Mouse (Mus musculus) hindbrain, postnatal 0 days (tissue): ENCODE results near the gene Eif2s3x. TPM values are rescaled to one million over a fixed set of nuclear protein-coding genes. Genes with fewer than 3 reads are reported as not detected.

Experiments used
- ATAC-seq: fragments of 200-750 bp; cut with Nextera tagmentation; 2 replicates; pipeline ENCODE4 v1.8.0; 2017; ENCODE audit warnings: mild to moderate bottlenecking, moderate TSS enrichment, moderate library complexity
- DNase-seq: peaks from one replicate; pipeline ENCODE4 v3.0.0-alpha.2; 2015; ENCODE audit warnings: low spot score
- H3K27ac ChIP-seq: fragments of 300-500 bp; sonication (generic); 2 replicates; pipeline ENCODE4 v1.5.1; 2014; ENCODE audit warnings: mild to moderate bottlenecking
- H3K27me3 ChIP-seq: fragments of 300-500 bp; sonication (generic); 2 replicates; pipeline ENCODE4 v1.6.1; 2014; ENCODE audit warnings: low read length, mixed read lengths; ENCODE audit not compliant: insufficient read depth
- H3K36me3 ChIP-seq: fragments of 300-500 bp; sonication (generic); 2 replicates; pipeline ENCODE4 v1.6.1; 2014; ENCODE audit warnings: low read length, mixed read lengths; ENCODE audit not compliant: insufficient read depth
- H3K4me1 ChIP-seq: fragments of 300-500 bp; sonication (generic); 2 replicates; pipeline ENCODE4 v1.6.1; 2014; ENCODE audit warnings: antibody characterized with exemption, low read length, mixed read lengths; ENCODE audit not compliant: insufficient read depth
- H3K4me2 ChIP-seq: fragments of 300-500 bp; sonication (generic); 2 replicates; pipeline ENCODE4 v1.6.1; 2014; ENCODE audit warnings: low read depth, mild to moderate bottlenecking, low read length, moderate library complexity, mixed read lengths
- H3K4me3 ChIP-seq: fragments of 300-500 bp; sonication (generic); 2 replicates; pipeline ENCODE4 v1.5.1; 2014; ENCODE audit warnings: low read length
- H3K9ac ChIP-seq: fragments of 300-500 bp; sonication (generic); replicated peaks from 2 replicates; pipeline ENCODE4 v1.6.1; 2014; ENCODE audit warnings: mild to moderate bottlenecking, low read length, moderate library complexity, mixed read lengths
- H3K9me3 ChIP-seq: fragments of 300-500 bp; sonication (generic); 2 replicates; pipeline ENCODE4 v1.6.1; 2016; ENCODE audit warnings: low read length, mixed read lengths
- CTCF ChIP-seq: IDR thresholded peaks from 2 replicates; pipeline ENCODE4 v1.5.1; 2016; ENCODE audit warnings: antibody characterized with exemption, control low read depth, low read depth
- WGBS: fragments of 180-500 bp; shearing (Covaris S2); extraction: QIAGEN DNeasy Blood & Tissue Kit; methylation state at CpG from one replicate; pipeline ENCODE4 v1.1.7; 2014; 5-methylcytosine and 5-hydroxymethylcytosine counted together
- polyA plus RNA-seq: library from polyadenylated mRNA; unstranded; fragments of >200 nt; fragmentation: Nextera tagmentation; extraction: Ambion mirVana; gene quantifications from 2 replicates; pipeline ENCODE4 v1.2.1, GENCODE M21; 2015
- total RNA-seq: library from RNA; depleted of rRNA; stranded (reverse); fragments of >200 nt; gene quantifications from 2 replicates; pipeline ENCODE4 v1.2.3, GENCODE M21; 2014; rRNA removed

Eif2s3x gene
- total and polyA plus RNA-seq, 2 experiments from 2014 or later = 88.1 to 179 TPM

GRCm38 (mm10) chrX:94169348-94169747 is 43.3 kb downstream of the Eif2s3x start:
- no peak for ATAC-seq

GRCm38 (mm10) chrX:94152251-94152830 is 60.3 kb downstream of the Eif2s3x start:
- DNase-seq (no peak), ATAC-seq (no peak)
- no peak for TF ChIP-seq CTCF
- Histone ChIP-seq H3K4me1 (no peaks in the 10 kb centered on the region), H3K4me3 (no peak overlapping the region), H3K9ac (no peak overlapping the region), H3K27ac (no peak overlapping the region), H3K27me3 (peaks cover 10% of the 10 kb centered on the region; the same call in 1 of the 2 replicates), H3K4me2 (no peak overlapping the region), H3K9me3 (no peaks in the 10 kb centered on the region), H3K36me3 (no peaks in the 10 kb centered on the region)
- 38% methylated on average over 11 of the region's 11 CpGs for WGBS

More at GRCm38 (mm10) chrX:94169348-94169747, 43.3 kb downstream of the Eif2s3x start:
- Histone ChIP-seq H3K4me3 (no peak overlapping the region), H3K27me3 (peaks cover 3% of the 10 kb centered on the region; the same call in 1 of the 2 replicates), H3K36me3 (no peaks in the 10 kb centered on the region), H3K9ac (no peak overlapping the region), H3K27ac (no peak overlapping the region), H3K9me3 (no peaks in the 10 kb centered on the region), H3K4me1 (no peaks in the 10 kb centered on the region), H3K4me2 (no peak overlapping the region)
- no peak for TF ChIP-seq CTCF
- no peak for DNase-seq
- WGBS = 81% methylated on average over 6 of the region's 6 CpGs

GRCm38 (mm10) chrX:94150471-94150870 is 62.2 kb downstream of the Eif2s3x start:
- Histone ChIP-seq H3K4me3 (no peak overlapping the region), H3K27me3 (peaks cover 10% of the 10 kb centered on the region; the same call in 1 of the 2 replicates), H3K4me1 (no peaks in the 10 kb centered on the region), H3K4me2 (no peak overlapping the region), H3K9ac (no peak overlapping the region), H3K36me3 (no peaks in the 10 kb centered on the region), H3K9me3 (no peaks in the 10 kb centered on the region), H3K27ac (no peak overlapping the region)
- DNase-seq = no peak
- no peak for TF ChIP-seq CTCF
- no peak for ATAC-seq
- WGBS = 81% methylated on average over 19 of the region's 19 CpGs

GRCm38 (mm10) chrX:94142004-94142771 is 70.5 kb downstream of the Eif2s3x start:
- H3K9me3 ChIP-seq = no peaks in the 10 kb centered on the region
- H3K4me1 ChIP-seq = no peaks in the 10 kb centered on the region
- H3K36me3 ChIP-seq = no peaks in the 10 kb centered on the region
- no peak overlapping the region for H3K4me2 ChIP-seq
- TF ChIP-seq CTCF = no peak
- DNase-seq (no peak), ATAC-seq (no peak)
- H3K27me3 ChIP-seq = peaks cover 9% of the 10 kb centered on the region; the same call in 1 of the 2 replicates
- H3K9ac ChIP-seq = no peak overlapping the region
- 79% methylated on average over 7 of the region's 7 CpGs for WGBS
- no peak overlapping the region for H3K4me3 ChIP-seq
- no peak overlapping the region for H3K27ac ChIP-seq

GRCm38 (mm10) chrX:94140080-94140479 is 72.6 kb downstream of the Eif2s3x start:
- Histone ChIP-seq H3K27ac (no peak overlapping the region), H3K4me2 (no peak overlapping the region), H3K27me3 (peaks cover 13% of the 10 kb centered on the region; the same call in 1 of the 2 replicates), H3K9ac (no peak overlapping the region), H3K4me1 (no peaks in the 10 kb centered on the region), H3K4me3 (no peak overlapping the region), H3K36me3 (no peaks in the 10 kb centered on the region), H3K9me3 (no peaks in the 10 kb centered on the region)
- TF ChIP-seq CTCF = no peak
- 91% methylated on average over 1 of the region's 1 CpGs for WGBS
- no peak for ATAC-seq
- DNase-seq = no peak

Other genes with a start within 250 kb of the Eif2s3x start
- not detected in 2 replicates for gene AU015836, start 244.2 kb downstream of the Eif2s3x start, total RNA-seq
- not detected in 2 replicates for gene AU015836, start 244.2 kb downstream of the Eif2s3x start, polyA plus RNA-seq
- gene Zfx, start 89.2 kb downstream of the Eif2s3x start, total RNA-seq = 24.2 and 27.9 TPM in 2 replicates
- gene Zfx, start 89.2 kb downstream of the Eif2s3x start, polyA plus RNA-seq = 19.0 and 20.2 TPM in 2 replicates
- gene Klhl15, start 21.7 kb upstream of the Eif2s3x start, total RNA-seq = 21.7 and 26.5 TPM in 2 replicates
- gene Klhl15, start 21.7 kb upstream of the Eif2s3x start, polyA plus RNA-seq = 8.6 and 8.7 TPM in 2 replicates
- 0.04 and 0.37 TPM in 2 replicates for gene Fam90a1b, start 153.9 kb upstream of the Eif2s3x start, total RNA-seq
- 0.26 and 0.49 TPM in 2 replicates for gene Fam90a1b, start 153.9 kb upstream of the Eif2s3x start, polyA plus RNA-seq
- gene Apoo, start 154.3 kb upstream of the Eif2s3x start, total RNA-seq = 58.0 and 59.9 TPM in 2 replicates
- 175 and 176 TPM in 2 replicates for gene Apoo, start 154.3 kb upstream of the Eif2s3x start, polyA plus RNA-seq